Mouse (Mus musculus): ENCODE measurements around the gene Nlgn1. TPM values are rescaled to one million over a fixed set of nuclear protein-coding genes. Genes with fewer than 3 reads are reported as not detected.
A peak's percentile ranks its signal among the peaks of the same experiment; 100 is the strongest.

Gene Nlgn1
- total RNA-seq, 2 experiments from 2014 or later, result 124 to 125 TPM

DNA sequence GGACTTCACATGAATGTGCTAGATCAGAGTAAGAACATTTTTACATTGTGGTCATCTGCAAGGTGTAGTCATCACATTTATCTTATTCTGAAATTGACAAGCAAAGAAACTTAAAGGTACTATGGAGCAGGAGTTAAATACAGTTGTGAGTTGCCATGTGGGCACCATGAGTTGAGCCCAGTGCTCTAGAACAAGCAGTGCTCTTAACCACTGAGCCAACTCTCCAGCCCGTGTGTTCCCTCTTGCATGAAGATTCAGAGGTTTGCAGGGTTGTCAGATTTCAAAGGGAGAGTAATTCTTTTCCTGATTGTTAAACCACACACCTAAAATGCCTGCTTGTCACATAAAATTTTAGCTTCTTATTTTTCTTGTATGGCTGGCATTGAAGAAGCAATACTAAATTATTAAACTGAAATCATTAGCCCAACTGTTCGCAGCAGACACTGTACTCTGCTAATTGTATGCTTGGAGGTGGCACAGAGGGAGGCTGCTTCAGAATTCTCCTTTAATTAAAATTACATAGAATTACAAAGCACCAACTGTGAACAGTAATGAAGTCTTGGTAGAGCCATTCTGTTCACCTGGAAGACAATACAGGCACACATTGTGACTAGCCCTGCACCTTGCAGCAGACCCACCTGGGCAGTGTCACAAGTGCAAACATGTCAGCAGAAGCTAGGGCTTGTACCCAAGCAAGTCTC lies 417.7 kb downstream of the Nlgn1 start:
- intact Hi-C loops (cut with DNase I), result no loop called here
- DNase-seq (ENCODE audit: extremely low spot score in 1 of 2, low spot score in 2 of 2), result no peak

DNA sequence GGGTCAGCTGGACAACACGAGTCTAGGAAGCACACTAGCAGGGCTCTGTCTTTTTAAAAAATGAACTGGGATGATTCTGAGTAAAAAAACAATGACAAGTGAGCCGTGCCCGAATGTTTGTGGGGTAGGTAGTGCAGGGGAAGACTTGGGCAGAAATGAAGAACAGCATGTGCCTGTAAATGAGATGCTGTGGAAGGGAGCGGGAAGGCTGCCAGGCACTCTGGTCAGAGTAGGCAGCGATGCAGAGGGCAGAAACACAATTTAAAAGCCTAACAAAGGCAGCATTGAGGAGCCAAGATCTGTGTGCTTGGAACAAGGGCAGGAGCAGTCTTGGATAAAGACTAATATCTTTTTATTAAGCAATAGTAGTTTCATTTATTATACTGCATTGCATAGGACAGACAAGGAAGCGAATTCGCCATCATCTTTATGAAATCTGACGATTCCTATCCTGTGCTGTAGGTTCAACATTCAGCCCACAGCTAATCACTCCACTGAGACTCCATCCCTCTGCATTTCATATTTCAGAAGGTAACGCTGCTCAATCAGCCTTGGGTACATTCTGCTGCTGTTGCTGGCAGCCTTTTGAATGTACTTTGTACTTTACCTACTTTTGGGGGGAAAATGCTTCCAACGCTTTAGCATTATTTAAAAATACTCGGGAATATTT lies 429.0 kb downstream of the Nlgn1 start:
- peak; percentile 49 to 67 for DNase-seq (ENCODE audit: extremely low spot score in 1 of 2, low spot score in 2 of 2)
- intact Hi-C loops (cut with DNase I), result no loop called here

DNA sequence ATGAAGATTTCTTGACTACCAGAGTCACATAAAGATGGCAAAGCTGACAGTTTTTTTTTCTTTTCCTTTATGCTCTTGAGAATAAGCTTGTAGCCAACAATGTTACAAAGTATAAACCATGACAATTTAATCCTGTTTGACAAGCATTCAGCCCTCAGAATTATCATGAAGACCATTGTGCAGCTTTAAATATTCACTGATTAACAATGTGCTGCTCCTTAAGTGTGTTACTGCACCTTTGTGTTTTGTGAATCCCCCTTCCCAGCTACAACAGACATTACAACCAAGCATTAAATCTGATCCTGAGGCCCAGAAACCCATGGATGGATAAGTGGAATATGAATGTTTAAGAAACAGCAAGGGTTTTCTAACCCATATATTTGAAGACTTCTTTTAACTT lies 434.8 kb downstream of the Nlgn1 start:
- intact Hi-C loops (cut with DNase I), result no loop called here
- no peak for DNase-seq (ENCODE audit: extremely low spot score in 1 of 2, low spot score in 2 of 2)

GRCm38 (mm10) chr3:25884797-25885196 lies 447.5 kb downstream of the Nlgn1 start:
- intact Hi-C loops (cut with DNase I), result no loop called here
- DNase-seq (ENCODE audit: extremely low spot score in 1 of 2, low spot score in 2 of 2), result no peak

- intact Hi-C loops (cut with DNase I), result no loop called here
- no peak for DNase-seq (ENCODE audit: extremely low spot score in 1 of 2, low spot score in 2 of 2)
These were observed 463.1 kb downstream of the Nlgn1 start for GRCm38 (mm10) chr3:25869161-25869560.

DNA sequence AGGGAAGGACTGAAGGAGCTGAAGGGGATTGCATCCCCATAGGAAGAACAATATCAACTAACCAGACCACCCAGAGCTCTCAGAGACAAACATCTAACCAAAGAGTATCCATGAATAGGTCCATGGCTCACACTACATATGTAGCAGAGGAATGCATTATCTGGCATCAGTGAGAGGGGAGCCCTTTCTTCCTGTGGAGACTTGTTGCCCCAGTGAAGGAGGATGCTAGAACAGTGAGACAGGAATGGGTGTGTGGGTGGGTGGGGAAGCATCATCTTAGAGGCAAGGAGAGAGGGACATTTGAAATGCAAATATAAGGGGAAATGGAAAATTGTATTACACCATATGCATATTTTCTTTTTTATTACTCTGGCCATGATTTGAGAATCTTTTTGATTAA lies 473.9 kb downstream of the Nlgn1 start:
- DNase-seq (ENCODE audit: extremely low spot score in 1 of 2, low spot score in 2 of 2), result no peak
- intact Hi-C loops (cut with DNase I), result no loop called here

DNA sequence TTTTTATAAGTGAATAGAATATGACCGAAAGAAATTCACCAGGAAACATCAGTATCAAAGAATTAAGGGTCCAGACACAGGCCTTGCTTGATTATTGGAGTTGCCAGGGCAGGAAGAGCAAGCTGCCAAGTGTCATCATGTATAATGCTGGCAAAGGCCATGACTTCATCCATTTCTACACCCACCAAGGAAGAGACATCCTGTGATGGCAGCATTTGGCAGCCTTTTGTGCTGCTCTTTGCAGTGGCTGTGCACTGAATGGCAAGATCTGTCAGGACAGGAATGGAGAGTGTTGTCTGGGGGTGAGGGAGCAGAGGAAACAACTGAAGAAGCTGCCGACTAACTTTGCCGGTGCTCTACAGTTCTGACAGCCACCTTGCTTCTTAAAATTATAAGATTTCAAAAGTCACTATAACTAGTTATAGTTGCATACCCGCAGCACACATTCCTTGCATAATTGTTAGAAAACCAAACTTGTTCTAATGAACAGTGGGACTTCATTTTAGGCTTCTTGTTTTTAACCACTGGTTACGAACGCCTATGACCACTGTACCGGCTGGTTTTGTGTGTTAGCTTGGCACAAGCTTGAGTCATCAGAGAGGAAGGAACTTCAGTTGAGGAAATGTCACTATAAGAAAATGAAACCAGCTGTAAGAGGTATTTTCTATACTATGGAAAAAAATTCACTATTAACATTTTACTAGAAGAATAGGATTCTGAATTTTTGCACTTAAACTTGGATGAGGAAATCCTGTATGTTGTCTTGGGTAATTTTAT lies 487.4 kb downstream of the Nlgn1 start:
- DNase-seq (ENCODE audit: extremely low spot score in 1 of 2, low spot score in 2 of 2), result no peak
- intact Hi-C loops (cut with DNase I), result no loop called here

- peak in 1 of 2 experiments; percentile 16 for DNase-seq (ENCODE audit: extremely low spot score in 1 of 2, low spot score in 2 of 2)
- intact Hi-C loops (cut with DNase I), result no loop called here
These were observed 502.0 kb downstream of the Nlgn1 start for GRCm38 (mm10) chr3:25830237-25830636.

DNA sequence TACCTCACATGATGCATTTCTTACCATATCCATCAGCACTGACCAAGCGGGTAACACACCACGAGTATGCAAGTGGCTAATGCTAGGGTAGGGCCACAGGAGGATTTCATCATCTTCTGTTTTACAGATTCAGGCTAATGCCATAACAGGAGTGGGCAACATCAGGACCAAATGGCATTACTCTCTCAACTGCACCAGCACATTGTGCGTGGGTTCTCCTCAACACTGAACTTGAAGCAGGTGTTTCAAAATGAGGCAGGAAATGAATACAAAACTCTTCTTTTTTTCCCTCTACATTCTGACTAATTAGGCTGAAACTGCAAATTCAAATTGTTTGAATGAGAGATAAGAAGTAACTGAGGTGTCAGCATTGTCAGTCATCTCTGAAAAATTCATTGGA lies 518.9 kb downstream of the Nlgn1 start:
- DNase-seq (ENCODE audit: extremely low spot score in 1 of 2, low spot score in 2 of 2), result no peak
- intact Hi-C loops (cut with DNase I), result no loop called here

DNA sequence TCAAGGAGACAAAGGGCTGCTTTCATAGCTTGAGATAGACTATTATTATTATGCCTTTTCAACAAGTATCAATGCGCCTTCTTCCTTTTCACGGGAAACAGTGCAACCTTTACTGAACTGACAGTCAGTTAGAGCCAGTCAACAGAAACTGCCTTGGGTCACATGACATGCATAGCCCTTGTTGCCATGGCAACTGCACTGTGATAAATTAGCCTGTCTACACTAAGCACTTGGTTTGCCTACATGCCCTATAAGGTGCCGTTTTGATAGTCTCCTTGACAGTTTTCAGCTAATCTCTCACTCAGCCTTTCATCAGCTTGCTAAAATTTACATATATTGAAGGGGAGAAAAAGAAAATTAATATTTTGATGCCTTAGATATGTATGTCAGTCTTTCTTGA lies 524.7 kb downstream of the Nlgn1 start:
- intact Hi-C loops (cut with DNase I), result no loop called here
- DNase-seq (ENCODE audit: extremely low spot score in 1 of 2, low spot score in 2 of 2), result peak; percentile 54 to 68

- no peak for DNase-seq (ENCODE audit: extremely low spot score in 1 of 2, low spot score in 2 of 2)
- intact Hi-C loops (cut with DNase I), result no loop called here
These were observed 550.6 kb downstream of the Nlgn1 start for GRCm38 (mm10) chr3:25781651-25782050.

- DNase-seq (ENCODE audit: extremely low spot score in 1 of 2, low spot score in 2 of 2), result no peak
- intact Hi-C loops (cut with DNase I), result no loop called here
These were observed 556.8 kb downstream of the Nlgn1 start for GRCm38 (mm10) chr3:25775437-25775836.

DNA sequence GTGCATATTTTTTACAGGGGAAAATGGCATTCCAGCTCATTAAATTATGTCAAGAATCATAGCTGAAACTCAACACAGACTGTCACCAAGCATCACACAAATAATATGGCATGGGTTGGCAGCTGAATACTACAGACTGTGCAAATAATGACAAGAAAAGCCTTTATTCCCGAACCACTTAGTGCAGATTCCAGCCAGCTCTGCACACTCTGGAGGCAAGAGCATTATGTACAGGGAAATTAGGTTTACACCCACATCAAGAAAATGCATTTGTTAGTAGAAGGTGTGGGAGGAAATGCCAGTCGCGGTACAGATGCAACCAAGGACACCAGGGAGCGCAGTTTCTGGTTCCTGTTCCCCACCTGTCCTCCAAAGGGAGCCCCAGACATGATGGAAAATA lies 558.4 kb downstream of the Nlgn1 start:
- intact Hi-C loops (cut with DNase I), result no loop called here
- DNase-seq (ENCODE audit: extremely low spot score in 1 of 2, low spot score in 2 of 2), result peak; percentile 20 to 29

GRCm38 (mm10) chr3:25773467-25773866 lies 558.8 kb downstream of the Nlgn1 start:
- intact Hi-C loops (cut with DNase I), result no loop called here
- DNase-seq (ENCODE audit: extremely low spot score in 1 of 2, low spot score in 2 of 2), result no peak

DNA sequence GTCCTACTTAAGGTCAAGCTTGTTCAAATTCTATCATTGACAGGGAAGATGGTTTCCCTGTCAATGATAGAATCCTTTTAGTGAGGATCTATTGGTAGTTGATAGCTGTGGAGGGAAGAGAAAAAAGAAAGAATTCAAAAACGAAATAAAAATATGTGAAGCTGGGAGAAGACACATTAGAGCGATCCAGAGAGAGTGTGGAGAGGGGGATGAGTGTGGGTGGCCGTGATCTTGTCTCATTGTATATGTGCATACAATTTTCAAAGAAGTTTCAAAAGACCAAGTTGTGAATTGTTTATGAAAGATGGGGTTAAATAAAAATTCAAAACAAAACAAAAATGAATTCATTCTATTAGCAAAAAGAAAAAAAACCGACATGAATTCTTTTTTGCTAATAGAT lies 568.6 kb downstream of the Nlgn1 start:
- no peak for DNase-seq (ENCODE audit: extremely low spot score in 1 of 2, low spot score in 2 of 2)
- intact Hi-C loops (cut with DNase I), result no loop called here

DNA sequence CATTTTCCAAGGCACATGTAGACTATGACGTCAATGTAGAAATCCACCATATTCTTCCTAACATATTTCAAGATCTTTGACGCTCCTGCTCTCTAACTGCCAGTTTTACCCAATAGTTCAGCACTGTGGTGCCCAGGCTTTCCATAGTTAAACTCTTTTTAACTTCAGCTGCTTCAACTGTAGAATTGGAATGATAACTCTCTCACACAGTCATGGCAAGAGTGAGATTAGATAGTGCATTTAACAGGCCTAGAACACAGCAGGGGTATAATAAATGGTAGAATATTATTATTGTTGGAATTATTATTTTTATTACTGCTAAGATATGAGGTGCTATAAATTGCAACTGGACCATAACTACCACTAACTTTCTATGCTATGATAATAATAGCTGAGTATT lies 574.4 kb downstream of the Nlgn1 start:
- intact Hi-C loops (cut with DNase I), result no loop called here
- no peak for DNase-seq (ENCODE audit: extremely low spot score in 1 of 2, low spot score in 2 of 2)

DNA sequence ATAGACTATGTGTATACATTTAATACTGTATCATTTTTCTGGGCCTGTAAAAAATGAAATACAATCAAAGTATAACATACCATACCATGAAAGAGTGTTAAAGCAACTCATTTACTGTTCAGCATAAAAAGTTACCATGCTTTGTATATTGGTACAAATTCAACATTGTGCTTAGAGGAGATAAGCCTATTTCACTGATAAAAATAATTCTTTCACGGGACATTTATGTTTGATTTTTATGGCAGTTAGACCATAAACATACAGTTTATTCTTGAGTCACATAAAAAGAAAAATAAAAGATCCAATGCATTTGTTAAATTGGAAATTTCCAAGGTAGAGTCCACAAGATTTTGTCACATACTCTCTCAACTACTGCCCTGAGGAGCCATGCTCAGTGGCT lies 608.1 kb downstream of the Nlgn1 start:
- DNase-seq (ENCODE audit: extremely low spot score in 1 of 2, low spot score in 2 of 2), result no peak
- intact Hi-C loops (cut with DNase I), result no loop called here

GRCm38 (mm10) chr3:25721464-25721863 lies 610.8 kb downstream of the Nlgn1 start:
- intact Hi-C loops (cut with DNase I), result no loop called here
- DNase-seq (ENCODE audit: extremely low spot score in 1 of 2, low spot score in 2 of 2), result no peak

- intact Hi-C loops (cut with DNase I), result no loop called here
These were observed 624.9 kb downstream of the Nlgn1 start for GRCm38 (mm10) chr3:25707380-25707779.

DNA sequence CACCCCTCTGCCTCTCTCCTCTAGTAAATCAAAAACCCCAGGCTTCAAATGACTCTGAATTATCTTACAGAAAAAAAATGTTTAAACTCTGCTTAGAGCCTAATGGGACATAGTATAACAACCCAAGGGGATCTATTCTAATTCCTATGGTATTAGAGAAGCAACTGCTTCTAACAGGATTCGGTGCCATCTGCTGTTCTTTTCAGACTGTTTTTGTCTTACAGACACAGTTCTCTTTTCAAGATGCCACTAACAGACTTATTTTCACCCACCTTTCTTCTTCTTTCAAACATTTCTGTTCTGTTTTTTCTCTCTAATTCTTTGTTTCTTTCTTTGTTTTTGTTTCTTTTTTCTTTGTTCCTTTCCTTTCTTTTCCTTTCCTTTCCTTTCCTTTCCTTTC lies 635.0 kb downstream of the Nlgn1 start:
- intact Hi-C loops (cut with DNase I), result no loop called here
- DNase-seq (ENCODE audit: extremely low spot score in 1 of 2, low spot score in 2 of 2), result no peak

More at GRCm38 (mm10) chr3:25707380-25707779, 624.9 kb downstream of the Nlgn1 start:
- no peak for DNase-seq (ENCODE audit: extremely low spot score in 1 of 2, low spot score in 2 of 2)

Measured in left cerebral cortex, postnatal 10 days (tissue).